Mouse (Mus musculus) heart, postnatal 4 days (tissue): ENCODE measurements around the gene Pthlh. TPM values are rescaled to one million over a fixed set of nuclear protein-coding genes. Genes with fewer than 3 reads are reported as not detected.

Experiments
- total RNA-seq, 2 experiments: library from RNA; stranded (reverse); gene quantifications; 2 replicates each; pipeline ENCODE4 v1.2.3; 2021

The Pthlh gene
- total RNA-seq, 2 experiments from 2014 or later: 1.3 to 2.0 TPM

Other genes with a start within 250 kb of the Pthlh start
- 1 to 10 TPM; 1.3 to 1.4 TPM for gene Rep15, start 231.6 kb downstream of the Pthlh start, total RNA-seq
- 100 to 1,000 TPM; 145 to 147 TPM for gene Mrps35, start 221.4 kb downstream of the Pthlh start, total RNA-seq
- gene Mansc4, start 177.2 kb downstream of the Pthlh start, total RNA-seq: not detected
- gene Klhl42, start 172.8 kb downstream of the Pthlh start, total RNA-seq: 1 to 10 TPM; 6.7 to 7.8 TPM
- 10 to 100 TPM; 18.1 to 20.3 TPM for gene Ccdc91, start 211.6 kb upstream of the Pthlh start, total RNA-seq